Mouse (Mus musculus) intestine, embryonic 15.5 days (tissue): ENCODE data around the gene Tmem53. TPM values are rescaled to one million over a fixed set of nuclear protein-coding genes. Genes with fewer than 3 reads are reported as not detected.

Experiments used
- ATAC-seq: fragments of 200-750 bp; cut with Nextera tagmentation; 2 replicates; pipeline ENCODE4 v1.8.0; 2017; ENCODE audit warnings: moderate TSS enrichment, moderate library complexity
- H3K27ac ChIP-seq: fragments of 300-500 bp; sonication (generic); 2 replicates; pipeline ENCODE4 v1.5.1; 2015; ENCODE audit warnings: mild to moderate bottlenecking, inconsistent platforms
- H3K27me3 ChIP-seq: fragments of 300-500 bp; sonication (generic); replicated peaks from 2 replicates; pipeline ENCODE4 v1.6.1; 2015; ENCODE audit warnings: inconsistent platforms
- H3K36me3 ChIP-seq: fragments of 300-500 bp; sonication (generic); 2 replicates; pipeline ENCODE4 v1.6.1; 2015; ENCODE audit warnings: inconsistent platforms
- H3K4me1 ChIP-seq: fragments of 300-500 bp; sonication (generic); replicated peaks from 2 replicates; pipeline ENCODE4 v1.6.1; 2015; ENCODE audit warnings: inconsistent platforms
- H3K4me2 ChIP-seq: fragments of 300-500 bp; sonication (generic); replicated peaks from 2 replicates; pipeline ENCODE4 v1.6.1; 2015; ENCODE audit warnings: mild to moderate bottlenecking, inconsistent platforms
- H3K4me3 ChIP-seq: fragments of 300-500 bp; sonication (generic); replicated peaks from 2 replicates; pipeline ENCODE4 v1.5.1; 2015; ENCODE audit warnings: inconsistent platforms
- H3K9ac ChIP-seq: fragments of 300-500 bp; sonication (generic); 2 replicates; pipeline ENCODE4 v1.6.1; 2015; ENCODE audit warnings: inconsistent platforms
- H3K9me3 ChIP-seq: fragments of 300-500 bp; sonication (generic); 2 replicates; pipeline ENCODE4 v1.6.1; 2016; ENCODE audit warnings: inconsistent platforms
- WGBS: fragments of 180-500 bp; shearing (Covaris S2); methylation state at CpG from one replicate; pipeline ENCODE4 v1.1.7; 2015; 5-methylcytosine and 5-hydroxymethylcytosine counted together
- polyA plus RNA-seq: library from polyadenylated mRNA; unstranded; fragments of >200 nt; fragmentation: Nextera tagmentation; extraction: Ambion mirVana; gene quantifications from 2 replicates; pipeline ENCODE4 v1.2.1, GENCODE M21; 2015

Tmem53 gene
- polyA plus RNA-seq, 1 experiment from 2014 or later: 9.5 TPM

- 67% methylated on average over 8 of the region's 8 CpGs for WGBS
These were observed 27.6 kb upstream of the Tmem53 start for GRCm38 (mm10) chr4:117224122-117224521.

GRCm38 (mm10) chr4:117225250-117225649 lies 26.5 kb upstream of the Tmem53 start:
- no peak overlapping the region for H3K9ac ChIP-seq
- no peaks in the 10 kb centered on the region for H3K36me3 ChIP-seq
- no peak overlapping the region for H3K4me2 ChIP-seq
- H3K27me3 ChIP-seq: no peaks in the 10 kb centered on the region
- no peak overlapping the region for H3K4me3 ChIP-seq
- no peak for ATAC-seq
- no peaks in the 10 kb centered on the region for H3K9me3 ChIP-seq
- no peak overlapping the region for H3K27ac ChIP-seq
- H3K4me1 ChIP-seq: no peaks in the 10 kb centered on the region

More at GRCm38 (mm10) chr4:117224122-117224521, 27.6 kb upstream of the Tmem53 start:
- Histone ChIP-seq H3K36me3 (no peaks in the 10 kb centered on the region), H3K4me2 (no peak overlapping the region), H3K4me1 (no peaks in the 10 kb centered on the region), H3K4me3 (no peak overlapping the region), H3K27me3 (no peaks in the 10 kb centered on the region), H3K9me3 (no peaks in the 10 kb centered on the region), H3K9ac (no peak overlapping the region), H3K27ac (no peak overlapping the region)
- no peak for ATAC-seq

- Histone ChIP-seq H3K9ac (no peak overlapping the region), H3K27ac (no peak overlapping the region), H3K4me1 (no peaks in the 10 kb centered on the region), H3K9me3 (no peaks in the 10 kb centered on the region), H3K4me3 (no peak overlapping the region), H3K4me2 (0 out of 2 replicates have a peak overlapping the region, but pooled peaks have one; percentile 12), H3K36me3 (no peaks in the 10 kb centered on the region), H3K27me3 (no peaks in the 10 kb centered on the region)
- ATAC-seq: no peak; the same call in 1 of the 2 replicates
- 58% methylated on average over 15 of the region's 15 CpGs for WGBS
These were observed 22.2 kb upstream of the Tmem53 start for GRCm38 (mm10) chr4:117229590-117229989.

- no peak overlapping the region for H3K4me2 ChIP-seq
- H3K4me3 ChIP-seq: no peak overlapping the region
- H3K27ac ChIP-seq: no peak overlapping the region
- WGBS: 61% methylated on average over 10 of the region's 10 CpGs
- H3K9ac ChIP-seq: no peak overlapping the region
- no peaks in the 10 kb centered on the region for H3K27me3 ChIP-seq
- no peaks in the 10 kb centered on the region for H3K4me1 ChIP-seq
- no peak for ATAC-seq
- no peaks in the 10 kb centered on the region for H3K9me3 ChIP-seq
- no peaks in the 10 kb centered on the region for H3K36me3 ChIP-seq
These were observed 21.4 kb upstream of the Tmem53 start for GRCm38 (mm10) chr4:117230331-117230730.

- Histone ChIP-seq H3K4me3 (no peak overlapping the region), H3K9me3 (no peaks in the 10 kb centered on the region), H3K36me3 (no peaks in the 10 kb centered on the region), H3K4me2 (no peak overlapping the region), H3K4me1 (0 out of 2 replicates have a peak, but pooled peaks cover 3% of the 10 kb centered on the region), H3K27ac (no peak overlapping the region), H3K9ac (no peak overlapping the region), H3K27me3 (no peaks in the 10 kb centered on the region)
- 79% methylated on average over 2 of the region's 2 CpGs for WGBS
- ATAC-seq: peak; percentile 50; the same call in 1 of the 2 replicates
These were observed 20.5 kb upstream of the Tmem53 start for GRCm38 (mm10) chr4:117231208-117231607.

GRCm38 (mm10) chr4:117234166-117234741 lies 17.5 kb upstream of the Tmem53 start:
- 47% methylated on average over 7 of the region's 7 CpGs for WGBS

GRCm38 (mm10) chr4:117235822-117236221 lies 15.9 kb upstream of the Tmem53 start:
- Histone ChIP-seq H3K4me3 (no peak overlapping the region), H3K27ac (no peak overlapping the region), H3K4me1 (0 out of 2 replicates have a peak, but pooled peaks cover 3% of the 10 kb centered on the region), H3K9me3 (no peaks in the 10 kb centered on the region), H3K9ac (no peak overlapping the region), H3K27me3 (no peaks in the 10 kb centered on the region), H3K4me2 (no peak overlapping the region), H3K36me3 (no peaks in the 10 kb centered on the region)
- no peak for ATAC-seq
- WGBS: 55% methylated on average over 4 of the region's 4 CpGs

More at GRCm38 (mm10) chr4:117234166-117234741, 17.5 kb upstream of the Tmem53 start:
- Histone ChIP-seq H3K4me2 (no peak overlapping the region), H3K9ac (no peak overlapping the region), H3K27ac (no peak overlapping the region), H3K9me3 (no peaks in the 10 kb centered on the region), H3K4me3 (no peak overlapping the region), H3K27me3 (no peaks in the 10 kb centered on the region), H3K36me3 (no peaks in the 10 kb centered on the region), H3K4me1 (0 out of 2 replicates have a peak, but pooled peaks cover 3% of the 10 kb centered on the region)
- ATAC-seq: no peak

- H3K4me2 ChIP-seq: no peak overlapping the region
- H3K36me3 ChIP-seq: no peaks in the 10 kb centered on the region
- H3K4me1 ChIP-seq: 0 out of 2 replicates have a peak, but pooled peaks cover 5% of the 10 kb centered on the region
- no peak overlapping the region for H3K9ac ChIP-seq
- H3K9me3 ChIP-seq: no peaks in the 10 kb centered on the region
- H3K27ac ChIP-seq: no peak overlapping the region
- WGBS: 35% methylated on average over 2 of the region's 2 CpGs
- H3K27me3 ChIP-seq: no peaks in the 10 kb centered on the region
- no peak for ATAC-seq
- H3K4me3 ChIP-seq: no peak overlapping the region
These were observed 12.6 kb upstream of the Tmem53 start for GRCm38 (mm10) chr4:117239153-117239552.

- Histone ChIP-seq H3K4me1 (0 out of 2 replicates have a peak, but pooled peaks cover 5% of the 10 kb centered on the region), H3K27ac (no peak overlapping the region), H3K27me3 (no peaks in the 10 kb centered on the region), H3K9ac (no peak overlapping the region), H3K4me3 (no peak overlapping the region), H3K4me2 (no peak overlapping the region), H3K9me3 (no peaks in the 10 kb centered on the region), H3K36me3 (no peaks in the 10 kb centered on the region)
- 75% methylated on average over 6 of the region's 6 CpGs for WGBS
- ATAC-seq: no peak
These were observed 10.9 kb upstream of the Tmem53 start for GRCm38 (mm10) chr4:117240867-117241266.

- 83% methylated on average over 1 of the region's 1 CpGs for WGBS
- no peak for ATAC-seq
- H3K4me1 ChIP-seq: peaks cover 11% of the 10 kb centered on the region; the same call in 1 of the 2 replicates
- peak overlapping the region; percentile 83 for H3K4me2 ChIP-seq
- no peak overlapping the region for H3K27ac ChIP-seq
- no peaks in the 10 kb centered on the region for H3K9me3 ChIP-seq
- H3K36me3 ChIP-seq: no peaks in the 10 kb centered on the region
- H3K27me3 ChIP-seq: no peaks in the 10 kb centered on the region
- H3K4me3 ChIP-seq: no peak overlapping the region
- no peak overlapping the region for H3K9ac ChIP-seq
These were observed 769 bp upstream of the Tmem53 start for GRCm38 (mm10) chr4:117250982-117251381.

- 18% methylated on average over 5 of the region's 5 CpGs for WGBS
- H3K4me1 ChIP-seq: peaks cover 11% of the 10 kb centered on the region; the same call in 1 of the 2 replicates
- peak overlapping the region; percentile 74 for H3K4me3 ChIP-seq
- peak; percentile 27 for ATAC-seq
- H3K4me2 ChIP-seq: peak overlapping the region; percentile 83
- peak overlapping the region; percentile 74; the same call in 1 of the 2 replicates for H3K27ac ChIP-seq
- no peaks in the 10 kb centered on the region for H3K9me3 ChIP-seq
- no peaks in the 10 kb centered on the region for H3K36me3 ChIP-seq
- H3K9ac ChIP-seq: peak overlapping the region; percentile 68
- H3K27me3 ChIP-seq: no peaks in the 10 kb centered on the region
These were observed 600 bp downstream of the Tmem53 start for GRCm38 (mm10) chr4:117252351-117252750.

GRCm38 (mm10) chr4:117252755-117253154 lies 1.0 kb downstream of the Tmem53 start:
- no peak overlapping the region for H3K4me3 ChIP-seq
- 0 out of 2 replicates have a peak overlapping the region, but pooled peaks have one; percentile 74 for H3K27ac ChIP-seq
- H3K9ac ChIP-seq: no peak overlapping the region
- H3K4me2 ChIP-seq: peak overlapping the region; percentile 83; the same call in 1 of the 2 replicates
- WGBS: 88% methylated on average over 5 of the region's 5 CpGs
- H3K9me3 ChIP-seq: no peaks in the 10 kb centered on the region
- ATAC-seq: no peak
- H3K4me1 ChIP-seq: peaks cover 11% of the 10 kb centered on the region; the same call in 1 of the 2 replicates
- H3K27me3 ChIP-seq: no peaks in the 10 kb centered on the region
- no peaks in the 10 kb centered on the region for H3K36me3 ChIP-seq
